Mouse (Mus musculus): Measurements from ENCODE around the gene Rela. TPM values are rescaled to one million over a fixed set of nuclear protein-coding genes. Genes with fewer than 3 reads are reported as not detected.
A peak's percentile ranks its signal among the peaks of the same experiment; 100 is the strongest.

Rela gene
- total RNA-seq, 2 experiments from 2014 or later, result 71.0 to 73.6 TPM

DNA sequence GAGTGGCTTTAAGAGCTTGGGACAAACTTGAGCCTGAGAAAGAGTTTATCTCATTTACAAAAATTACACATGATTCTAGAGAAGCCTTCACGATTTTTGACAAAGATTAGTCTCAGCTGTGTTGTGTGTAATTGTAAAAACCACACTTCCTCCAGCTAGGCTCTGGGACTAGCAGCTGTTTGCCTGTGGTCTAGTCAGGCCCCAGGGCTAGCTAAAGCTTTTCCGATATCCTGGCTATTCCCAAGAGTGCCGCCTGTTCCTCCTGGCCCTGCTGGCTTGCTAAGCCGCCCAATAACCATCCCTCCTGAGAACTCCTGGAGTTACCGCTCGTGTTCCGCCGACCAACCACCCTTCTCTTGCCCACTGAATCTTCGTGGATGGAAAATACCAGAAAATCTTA is 5.2 kb upstream of the Rela start:
- DNase-seq (ENCODE audit: low spot score in 2 of 2), result no peak

- DNase-seq (ENCODE audit: low spot score in 2 of 2), result no peak
These were observed 1.2 kb upstream of the Rela start for GRCm38 (mm10) chr19:5636036-5636570.

DNA sequence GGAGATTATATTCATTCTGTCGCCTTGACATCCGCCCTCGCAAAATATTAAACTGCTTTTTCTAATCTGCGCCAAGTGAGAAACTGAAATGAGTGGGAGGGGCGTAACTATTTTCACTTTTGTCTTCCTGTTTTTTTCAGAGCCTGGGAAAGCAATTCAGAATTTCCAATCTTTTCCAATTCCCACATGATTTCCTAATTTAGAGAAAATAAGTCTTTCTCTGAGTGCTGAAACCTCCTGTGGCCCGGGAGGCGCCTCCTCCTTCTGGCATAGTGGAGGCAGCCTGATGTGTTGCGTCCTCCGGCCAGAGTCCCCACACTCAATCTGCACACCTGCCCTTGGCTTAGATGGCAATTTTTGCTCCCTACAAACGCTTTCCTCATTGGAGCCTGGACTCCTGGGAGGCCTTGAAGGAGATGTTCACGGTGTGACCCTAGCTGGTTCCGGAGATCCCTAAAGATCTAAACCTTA is 677 bp upstream of the Rela start:
- no peak for DNase-seq (ENCODE audit: low spot score in 2 of 2)

DNA sequence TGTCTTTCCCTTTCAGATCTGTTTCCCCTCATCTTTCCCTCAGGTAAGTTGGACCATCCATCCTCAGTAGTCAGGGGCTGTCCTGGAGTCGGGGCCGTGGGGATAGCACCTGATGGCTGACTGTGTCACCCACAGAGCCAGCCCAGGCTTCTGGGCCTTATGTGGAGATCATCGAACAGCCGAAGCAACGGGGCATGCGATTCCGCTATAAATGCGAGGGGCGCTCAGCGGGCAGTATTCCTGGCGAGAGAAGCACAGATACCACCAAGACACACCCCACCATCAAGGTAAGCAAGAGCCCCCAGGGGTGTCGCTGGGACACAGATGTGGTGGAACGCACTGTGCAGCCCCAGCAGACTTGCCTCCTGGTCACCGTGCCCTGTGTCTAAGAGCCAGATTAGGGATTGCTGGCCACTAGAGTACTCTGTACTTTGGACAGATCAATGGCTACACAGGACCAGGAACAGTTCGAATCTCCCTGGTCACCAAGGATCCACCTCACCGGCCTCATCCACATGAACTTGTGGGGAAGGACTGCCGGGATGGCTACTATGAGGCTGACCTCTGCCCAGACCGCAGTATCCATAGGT is 1.2 kb downstream of the Rela start:
- no peak for DNase-seq (ENCODE audit: low spot score in 2 of 2)

GRCm38 (mm10) chr19:5640339-5640738 is 3.1 kb downstream of the Rela start:
- DNase-seq (ENCODE audit: low spot score in 2 of 2), result no peak

DNA sequence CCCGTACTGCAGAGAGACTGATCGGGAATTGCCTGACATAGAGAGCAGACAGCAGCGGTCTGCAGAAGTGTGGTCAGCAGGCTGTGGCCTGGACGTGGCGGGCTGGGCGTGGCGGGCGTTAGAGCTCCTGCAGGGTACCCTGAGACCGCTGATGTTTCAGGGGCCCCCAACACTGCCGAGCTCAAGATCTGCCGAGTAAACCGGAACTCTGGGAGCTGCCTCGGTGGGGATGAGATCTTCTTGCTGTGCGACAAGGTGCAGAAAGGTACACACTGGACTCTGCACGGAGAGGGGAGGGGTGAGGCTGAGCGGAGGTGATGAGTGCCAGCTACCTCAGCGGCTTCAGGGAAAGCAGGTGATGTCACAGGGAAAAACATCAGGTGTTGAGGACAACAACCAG is 3.7 kb downstream of the Rela start:
- DNase-seq (ENCODE audit: low spot score in 2 of 2), result no peak

DNA sequence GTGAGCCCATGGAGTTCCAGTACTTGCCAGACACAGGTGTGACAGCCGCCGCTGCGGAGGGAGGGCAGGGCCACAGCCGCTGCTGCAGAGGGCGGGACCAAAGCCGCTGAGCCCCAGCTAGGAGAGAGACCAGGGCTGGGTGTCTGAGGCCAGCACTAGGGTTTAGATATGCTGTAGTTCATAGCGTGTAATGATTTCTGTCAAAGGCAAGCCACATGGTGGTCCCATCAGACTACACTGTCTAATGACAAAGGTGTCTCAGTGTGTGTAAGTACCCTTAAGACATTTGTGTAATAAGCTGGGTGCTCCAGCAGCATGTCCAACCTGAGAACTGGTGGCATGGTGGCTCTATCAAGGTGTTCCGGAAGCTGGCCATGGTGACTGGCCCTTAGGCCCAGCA is 4.4 kb downstream of the Rela start:
- DNase-seq (ENCODE audit: low spot score in 2 of 2), result no peak

DNA sequence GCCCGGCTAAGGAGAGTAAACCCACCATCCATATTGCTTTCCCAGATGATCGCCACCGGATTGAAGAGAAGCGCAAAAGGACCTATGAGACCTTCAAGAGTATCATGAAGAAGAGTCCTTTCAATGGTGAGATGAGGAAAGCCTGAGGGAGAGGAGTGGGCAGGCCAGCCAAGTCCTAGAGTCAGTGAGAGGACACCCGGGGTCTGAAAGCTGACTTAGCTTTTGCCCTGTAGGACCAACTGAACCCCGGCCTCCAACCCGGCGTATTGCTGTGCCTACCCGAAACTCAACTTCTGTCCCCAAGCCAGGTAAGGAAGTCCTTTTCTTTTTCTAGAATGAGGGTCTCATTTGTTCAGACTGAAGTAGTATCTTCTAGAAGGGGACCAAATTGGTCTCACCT is 8.0 kb downstream of the Rela start:
- no peak for DNase-seq (ENCODE audit: low spot score in 2 of 2)

- no peak for DNase-seq (ENCODE audit: low spot score in 2 of 2)
These were observed 9.5 kb downstream of the Rela start for GRCm38 (mm10) chr19:5646731-5647330.

GRCm38 (mm10) chr19:5647791-5648190 is 10.5 kb downstream of the Rela start:
- no peak for DNase-seq (ENCODE audit: low spot score in 2 of 2)

DNA sequence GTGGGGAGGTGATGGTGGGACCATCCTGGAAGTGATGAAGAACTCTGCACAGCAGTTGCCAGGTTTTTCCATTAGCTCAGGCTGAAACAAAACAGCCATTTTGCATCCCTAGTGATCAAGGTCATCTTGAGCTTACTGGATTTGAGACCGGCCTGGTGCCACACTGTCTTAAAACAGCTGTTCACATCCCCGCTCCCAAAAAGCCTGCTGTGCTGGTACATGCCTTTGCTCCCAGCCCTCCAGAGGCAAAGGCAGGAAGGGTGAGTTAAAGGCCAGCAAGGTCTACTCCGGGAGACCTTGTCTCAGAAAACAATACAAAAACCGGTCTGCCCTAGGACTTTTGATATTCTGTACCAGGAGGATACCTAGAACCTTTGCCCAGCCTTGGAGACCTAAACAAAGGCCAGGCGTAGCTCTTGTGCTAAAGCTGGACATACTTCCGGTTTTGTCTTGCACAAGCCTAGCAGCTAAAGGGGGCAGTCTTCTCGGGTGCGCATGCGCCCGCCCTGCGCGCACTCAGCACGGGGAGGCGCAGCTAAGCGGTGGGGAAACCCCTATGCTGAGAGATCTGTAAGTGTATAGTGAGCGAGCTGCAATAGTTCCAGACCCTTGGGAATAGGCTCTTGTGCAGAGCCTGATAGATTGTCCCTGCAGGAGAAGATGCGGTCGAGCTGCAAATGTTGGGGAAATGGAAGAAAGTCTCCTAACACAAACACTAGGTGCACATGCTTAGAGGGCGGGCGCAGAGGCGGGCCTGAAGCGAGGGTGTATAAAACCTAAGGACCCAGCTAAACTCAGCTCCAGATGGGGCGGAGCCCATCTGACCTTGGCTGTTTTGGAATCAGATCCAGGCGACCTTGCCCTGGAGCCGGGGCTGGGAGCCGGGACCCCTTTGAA is 11.4 kb downstream of the Rela start:
- DNase-seq (ENCODE audit: low spot score in 2 of 2), result peak; percentile 61 to 76

DNA sequence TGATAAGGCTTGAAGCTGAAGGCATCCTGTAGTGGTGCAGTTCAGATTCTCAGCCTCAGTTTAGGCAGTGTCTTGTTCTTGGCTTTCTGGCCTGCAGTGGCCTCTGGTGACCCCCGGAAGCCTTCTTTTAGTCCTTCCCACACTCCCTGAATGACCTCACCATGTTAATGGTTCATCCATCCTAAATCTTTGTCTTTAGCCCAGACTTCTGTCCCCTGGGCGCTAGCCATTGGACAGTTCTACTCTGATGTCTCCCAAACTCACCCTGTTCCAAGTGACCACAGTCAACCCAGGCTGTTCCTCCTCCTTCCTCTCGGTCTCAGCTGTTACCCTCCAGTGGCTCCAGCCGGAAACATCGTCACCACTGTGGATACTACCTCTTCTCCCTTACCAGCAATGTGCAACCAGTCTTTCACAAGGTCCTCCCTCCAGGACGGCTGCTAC is 12.0 kb downstream of the Rela start:
- DNase-seq (ENCODE audit: low spot score in 2 of 2), result no peak

DNA sequence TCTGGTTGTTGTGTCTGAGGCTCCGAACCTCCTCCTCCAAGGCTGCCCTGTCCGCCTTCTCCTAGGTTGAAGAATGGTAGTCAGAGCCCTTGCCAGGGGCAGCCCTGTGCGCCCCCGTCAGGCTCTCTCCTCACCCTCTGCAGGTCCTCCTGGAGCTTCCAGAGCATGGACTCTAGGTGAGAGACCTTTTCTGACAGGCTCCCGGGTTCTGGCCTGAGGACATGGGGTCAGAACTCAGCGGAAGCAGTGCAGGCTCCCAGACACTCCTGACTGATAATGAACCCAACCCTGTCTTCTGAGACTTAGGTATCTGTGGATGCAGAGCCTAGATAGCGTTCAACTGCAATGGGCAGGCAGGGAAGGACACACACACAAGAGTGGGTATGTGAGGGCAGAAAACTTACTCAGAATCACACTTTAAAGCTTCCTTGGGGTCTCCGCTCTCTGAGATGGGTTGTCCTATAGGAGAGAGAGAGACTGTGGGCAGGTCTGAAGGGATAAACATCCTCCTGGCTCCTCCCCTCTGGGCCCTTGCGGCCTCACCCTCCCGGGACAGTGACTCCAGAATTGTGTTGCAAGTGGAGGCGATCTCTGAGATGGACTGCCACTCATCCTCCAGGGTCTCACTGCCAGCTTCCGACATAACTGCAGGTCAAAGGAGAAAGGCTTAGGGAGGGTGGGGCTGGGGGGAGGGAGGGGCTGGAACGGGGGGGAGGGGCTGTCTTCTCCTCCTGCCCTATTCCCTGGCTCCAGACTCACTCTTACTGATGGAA is 14.4 kb downstream of the Rela start:
- no peak for DNase-seq (ENCODE audit: low spot score in 2 of 2)

- DNase-seq (ENCODE audit: low spot score in 2 of 2), result no peak
These were observed 15.3 kb downstream of the Rela start for GRCm38 (mm10) chr19:5652570-5652969.

DNA sequence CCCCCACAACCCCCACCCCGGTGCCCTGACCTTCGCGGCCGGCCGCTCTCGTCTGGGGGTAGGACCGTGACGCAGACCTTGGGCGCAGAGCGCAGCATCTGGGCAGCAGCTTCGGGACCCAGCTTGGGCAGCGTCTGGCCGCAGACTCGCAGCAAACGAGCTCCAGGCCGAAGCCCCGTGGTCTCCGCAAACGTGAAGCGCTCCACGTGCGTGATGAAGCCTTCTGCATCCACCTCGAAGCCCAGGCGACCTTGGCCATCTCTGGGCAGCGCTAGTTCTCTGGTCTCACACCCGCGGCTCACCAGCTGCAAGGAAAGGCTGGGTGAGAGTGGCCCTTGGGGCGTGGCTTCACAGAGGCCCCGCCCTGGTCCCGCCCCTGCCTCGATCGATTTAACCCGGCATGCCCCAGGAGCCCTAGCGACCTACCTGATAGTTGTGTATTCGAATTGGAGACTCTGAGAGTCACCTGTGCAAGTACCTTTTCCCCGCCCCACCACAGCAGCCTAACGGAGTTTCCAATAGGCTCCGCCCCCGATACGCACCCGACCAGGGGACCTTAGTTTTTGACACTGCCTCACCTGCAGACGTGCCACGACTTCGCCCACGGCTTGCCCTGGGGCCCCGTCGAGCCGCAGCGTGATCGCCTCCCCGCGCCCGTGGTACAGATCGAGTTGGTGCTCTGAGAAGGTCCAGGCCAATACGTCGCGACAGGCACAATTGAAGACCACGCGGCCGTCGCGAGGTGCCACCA is 16.9 kb downstream of the Rela start:
- no peak for DNase-seq (ENCODE audit: low spot score in 2 of 2)

DNA sequence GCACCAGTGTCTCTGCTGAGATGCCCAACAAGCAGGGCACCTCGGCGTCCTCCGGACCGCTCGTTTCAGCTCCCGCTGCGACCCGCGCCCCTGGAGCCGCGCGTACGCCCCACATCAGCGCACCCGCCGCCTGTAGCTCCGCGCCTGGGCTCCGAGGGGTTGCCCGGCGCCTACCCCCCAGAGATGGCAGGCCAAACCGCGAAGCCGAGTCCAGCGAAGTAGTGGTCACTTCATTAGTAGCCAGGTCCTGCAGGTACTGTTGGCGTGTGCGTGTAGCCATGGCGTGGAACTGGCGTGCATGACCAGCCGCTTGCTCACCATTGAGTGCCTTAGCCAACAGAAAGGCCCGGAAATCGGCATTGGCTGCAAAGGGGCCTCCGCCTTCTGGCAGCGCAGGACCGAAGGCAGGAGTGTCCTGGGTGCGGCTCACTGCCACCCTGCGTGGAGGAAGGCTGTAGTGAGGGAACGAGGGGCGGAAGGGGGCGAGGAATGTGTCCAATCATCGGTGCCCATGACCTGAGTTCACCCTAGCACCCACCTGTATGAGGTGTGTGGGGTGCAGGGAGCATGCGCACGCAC is 17.5 kb downstream of the Rela start:
- DNase-seq (ENCODE audit: low spot score in 2 of 2), result no peak

- DNase-seq (ENCODE audit: low spot score in 2 of 2), result no peak
These were observed 23.9 kb downstream of the Rela start for GRCm38 (mm10) chr19:5660942-5661751.

DNA sequence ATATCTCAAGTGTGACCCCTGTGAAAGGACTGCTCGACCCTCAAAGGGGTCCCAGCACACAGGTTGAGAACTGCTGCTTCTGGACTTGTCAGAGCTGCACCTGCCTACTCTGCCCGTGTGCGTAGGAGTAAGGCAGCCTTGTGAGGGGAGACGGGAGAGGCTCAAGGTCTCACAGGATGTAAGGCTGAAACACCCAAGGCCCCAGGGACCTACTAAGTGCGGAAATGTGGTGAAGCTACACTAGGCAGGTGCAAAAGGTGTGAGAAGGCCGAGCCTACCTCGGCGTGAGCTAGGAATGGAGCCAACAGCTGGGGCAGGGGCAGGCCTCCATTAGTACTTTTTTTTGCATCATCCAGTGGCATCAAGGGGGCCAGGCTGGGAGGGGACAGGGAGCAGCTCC is 25.0 kb downstream of the Rela start:
- no peak for DNase-seq (ENCODE audit: low spot score in 2 of 2)
